Mouse (Mus musculus) heart, adult 2 months (tissue): ENCODE results near the gene Tbc1d16.

ENCODE experiments used
- CTCF ChIP-seq: fragments of 200-600 bp; IDR thresholded peaks from 2 replicates; pipeline ENCODE4 v1.8.1; 2022; ENCODE audit warnings: antibody characterized with exemption, mild to moderate bottlenecking, moderate library complexity
- POLR2A ChIP-seq: fragments of 200-500 bp; IDR thresholded peaks from 2 replicates; pipeline ENCODE4 v1.6.1; 2011; ENCODE audit warnings: mild to moderate bottlenecking, low read depth, low read length, control low read depth; ENCODE audit not compliant: insufficient read depth

GRCm38 (mm10) chr11:119109415-119110071 is 118.8 kb downstream of the Tbc1d16 start:
- TF ChIP-seq POLR2A (no peak), CTCF (no peak)
